Mouse (Mus musculus) ES-E14 (cell line): Measurements from ENCODE around the gene 1190005I06Rik. TPM values are rescaled to one million over a fixed set of nuclear protein-coding genes. Genes with fewer than 3 reads are reported as not detected.

Source experiments
- DNase-seq: peaks from one replicate; pipeline ENCODE4 v3.0.0-alpha.2; 2013; ENCODE audit warnings: low read depth, low spot score
- H3K27ac ChIP-seq: 2 replicates; pipeline ENCODE4 v1.5.1; 2012; ENCODE audit warnings: low read depth, mild to moderate bottlenecking, low read length, moderate library complexity, mixed read lengths; ENCODE audit not compliant: poor library complexity, insufficient read depth, severe bottlenecking
- H3K36me3 ChIP-seq: 2 replicates; pipeline ENCODE4 v1.6.1; 2012; ENCODE audit warnings: mild to moderate bottlenecking, low read length, moderate library complexity, mixed read lengths; ENCODE audit not compliant: control insufficient read depth, poor library complexity, insufficient read depth, severe bottlenecking
- H3K4me1 ChIP-seq, 2 experiments: fragments of 150-350 bp in 1 of 2; sonication (generic) in 1 of 2; 2 replicates each; pipeline ENCODE4 v1.6.1; 2012; ENCODE audit warnings: low read length in 2 of 2, mild to moderate bottlenecking in 1 of 2, mixed read lengths in 1 of 2; ENCODE audit not compliant: control insufficient read depth in 2 of 2, insufficient read depth in 2 of 2, poor library complexity in 1 of 2
- H3K4me3 ChIP-seq, 2 experiments: fragments of 150-350 bp in 1 of 2; sonication (generic) in 1 of 2; 2 replicates each; pipeline ENCODE4 v1.5.1; 2012; ENCODE audit warnings: low read length in 2 of 2, low read depth in 1 of 2, mild to moderate bottlenecking in 1 of 2, mixed read lengths in 1 of 2; ENCODE audit not compliant: insufficient read depth in 1 of 2, poor library complexity in 1 of 2, severe bottlenecking in 1 of 2
- H3K9ac ChIP-seq: 2 replicates; pipeline ENCODE4 v1.6.1; 2012; ENCODE audit warnings: low read depth, mild to moderate bottlenecking, low read length, mixed read lengths; ENCODE audit not compliant: poor library complexity, insufficient read depth, severe bottlenecking
- H3K9me3 ChIP-seq: fragments of 150-350 bp; sonication (generic); 2 replicates; pipeline ENCODE4 v1.6.1; 2012; ENCODE audit warnings: low read depth, mild to moderate bottlenecking, low read length; ENCODE audit not compliant: control insufficient read depth, insufficient read depth
- CHD2 ChIP-seq: IDR thresholded peaks from 2 replicates; pipeline ENCODE4 v1.6.1; 2014; ENCODE audit warnings: mild to moderate bottlenecking, low read depth, low read length, inconsistent platforms
- HCFC1 ChIP-seq: IDR thresholded peaks from 2 replicates; pipeline ENCODE4 v1.6.1; 2012; ENCODE audit warnings: low read length, inconsistent platforms, borderline replicate concordance; ENCODE audit not compliant: insufficient read depth
- MAFK ChIP-seq: IDR thresholded peaks from 2 replicates; pipeline ENCODE4 v1.6.1; 2014; ENCODE audit warnings: mild to moderate bottlenecking, low read depth, low read length, inconsistent platforms; ENCODE audit not compliant: insufficient read depth
- ZC3H11A ChIP-seq: IDR thresholded peaks from 2 replicates; pipeline ENCODE4 v1.6.1; 2012; ENCODE audit warnings: low read depth, mild to moderate bottlenecking, inconsistent platforms, low read length, borderline replicate concordance
- ZNF384 ChIP-seq: IDR thresholded peaks from 2 replicates; pipeline ENCODE4 v1.6.1; 2012; ENCODE audit warnings: low read depth, low read length, inconsistent platforms
- in situ Hi-C, 2 experiments: fragments of 600-800 bp; cut with MboI; formaldehyde crosslinking; loops; one replicate each; pipeline ENCODE4 v1.15.1; 2025; ENCODE audit warnings: low sequenced_read_pairs in 2 of 2, inconsistent platforms in 1 of 2; ENCODE audit not compliant: unreplicated experiment in 2 of 2
- total RNA-seq: library from RNA; depleted of rRNA; stranded (reverse); fragments of 300-350 nt; gene quantifications from 2 replicates; pipeline ENCODE4 v1.2.3, GENCODE M21; 2012; rRNA removed

The 1190005I06Rik gene
- 21.8 and 24.7 TPM in 2 replicates for total RNA-seq

DNA sequence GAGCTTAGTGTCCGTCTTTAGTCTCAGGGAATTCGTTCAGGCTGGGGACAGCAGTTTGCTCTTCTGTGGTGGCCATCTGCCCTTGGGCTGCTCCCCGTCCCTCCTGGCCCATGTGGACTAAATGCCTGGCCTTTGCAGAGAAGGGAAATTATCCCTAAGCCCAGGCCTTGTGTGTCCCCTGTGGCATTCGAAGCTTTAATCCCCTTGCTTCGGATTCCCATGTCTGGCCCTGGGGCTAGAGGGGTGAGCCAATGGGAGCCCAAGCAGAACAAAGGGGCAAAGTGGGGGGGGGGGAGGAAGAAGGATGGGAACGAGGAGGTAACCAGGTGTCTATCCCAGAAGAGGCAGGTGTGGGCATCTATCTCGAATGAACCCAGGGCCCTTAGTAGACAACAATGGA lies at the start of gene 1190005I06Rik:
1190005I06Rik (minus strand) TSS at position 101 of the 400 bp plus-strand sequence.
- H3K27ac ChIP-seq: no peak within 1 kb of the TSS
- H3K4me1 ChIP-seq: peaks cover 0 to 14% of the 10 kb centered on the region in 2 experiments; a peak in 2 of 4 replicates
- TF ChIP-seq ZNF384: no peak
- no peak for TF ChIP-seq HCFC1
- TF ChIP-seq MAFK: no peak
- no peak for TF ChIP-seq CHD2
- TF ChIP-seq ZC3H11A: no peak
- no peaks in the 10 kb centered on the region for H3K9me3 ChIP-seq
- no peak within 1 kb of the TSS for H3K4me3 ChIP-seq
- H3K36me3 ChIP-seq: no peaks in the 10 kb centered on the region
- no peak within 1 kb of the TSS for H3K9ac ChIP-seq
- DNase-seq: no peak
- in situ Hi-C loops: no loop called here

DNA sequence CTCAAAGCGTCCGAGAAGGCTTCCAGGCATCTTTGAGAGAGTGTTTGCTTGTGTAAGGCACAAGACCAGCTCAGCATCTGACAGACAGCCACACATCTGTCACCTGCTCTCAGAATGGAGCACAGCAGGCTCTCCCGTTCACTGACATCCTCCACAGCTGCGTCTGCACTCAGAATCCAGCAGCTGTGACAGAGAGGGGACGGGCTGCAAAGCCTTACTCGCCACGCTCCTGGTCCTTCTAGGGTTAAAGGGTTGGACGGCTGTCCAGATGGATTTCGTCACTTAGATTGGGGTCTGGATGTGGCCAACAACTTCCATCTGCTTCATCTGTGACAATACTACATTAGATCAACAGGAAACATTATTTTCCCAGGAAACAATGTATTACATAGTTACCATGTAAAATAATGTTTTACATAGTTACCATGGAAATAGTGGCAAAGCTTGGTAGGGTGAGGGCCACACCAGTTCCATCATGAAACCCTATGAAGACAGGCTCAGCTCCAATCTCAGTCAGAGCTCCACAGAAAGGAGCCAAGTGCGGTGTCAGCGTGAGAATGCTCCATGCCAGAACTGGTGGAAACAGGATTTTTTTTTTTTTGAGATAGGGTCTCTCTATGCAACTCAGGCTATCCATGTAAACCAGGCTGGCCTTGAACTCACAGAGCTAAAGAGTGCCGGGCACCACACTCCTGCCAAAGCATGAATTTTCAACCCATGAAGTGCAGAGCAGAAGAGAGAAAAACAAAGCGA lies 49.1 kb upstream of the 1190005I06Rik start:
- DNase-seq: no peak
- in situ Hi-C loops: loop anchor here in 1 of 2 experiments (25.0 kb wide), 1 partner anchor 91 kb away; no protein-coding TSS in a partner anchor
- TF ChIP-seq ZNF384 (no peak), ZC3H11A (no peak), MAFK (no peak)
- no peak overlapping the region for H3K4me3 ChIP-seq
- H3K4me1 ChIP-seq: peaks cover 0 to 5% of the 10 kb centered on the region in 2 experiments; a peak in 2 of 4 replicates
- no peaks in the 10 kb centered on the region for H3K36me3 ChIP-seq
- no peak overlapping the region for H3K27ac ChIP-seq
- H3K9ac ChIP-seq: no peak overlapping the region
- H3K9me3 ChIP-seq: no peaks in the 10 kb centered on the region

DNA sequence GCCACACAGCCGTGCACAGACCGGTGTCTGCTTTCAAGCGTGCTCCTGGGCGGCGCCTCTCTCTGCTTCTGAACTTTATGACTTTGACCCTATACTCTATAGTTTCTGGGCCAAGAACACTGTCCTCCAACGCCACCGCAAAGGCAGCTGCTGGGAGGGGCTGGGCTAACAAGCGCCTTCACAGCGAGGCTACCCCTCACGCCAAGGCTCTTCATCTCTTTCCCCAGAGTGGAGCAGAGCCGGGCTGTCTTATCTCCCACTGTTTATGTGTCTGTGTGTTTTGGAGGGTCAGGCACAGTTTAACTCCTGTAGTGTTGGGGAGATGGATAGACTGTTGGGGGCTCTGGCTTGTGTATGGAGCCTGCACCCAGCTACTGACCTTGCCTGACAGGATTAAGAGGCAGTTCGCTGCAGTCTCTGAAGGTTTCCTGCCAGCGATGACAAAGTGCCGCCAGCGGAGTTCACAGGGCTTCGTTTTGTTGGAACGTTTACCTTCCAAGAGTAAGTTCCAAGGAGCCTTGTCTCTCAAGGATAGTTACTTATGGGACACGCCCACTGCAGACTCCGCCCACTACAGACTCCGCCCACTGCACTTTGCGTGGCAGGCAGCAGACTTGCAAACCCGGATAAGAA lies 46.5 kb upstream of the 1190005I06Rik start:
- Histone ChIP-seq H3K9ac (no peak overlapping the region), H3K27ac (no peak overlapping the region), H3K4me1 (peaks cover 0 to 5% of the 10 kb centered on the region in 2 experiments; a peak in 2 of 4 replicates), H3K36me3 (no peaks in the 10 kb centered on the region), H3K4me3 (peak overlapping the region in 1 of 2 experiments; percentile 20; a peak in 1 of 4 replicates), H3K9me3 (no peaks in the 10 kb centered on the region)
- peak; percentile 70 for DNase-seq
- TF ChIP-seq HCFC1: no peak
- no peak for TF ChIP-seq ZNF384
- no peak for TF ChIP-seq MAFK
- TF ChIP-seq ZC3H11A: no peak
- TF ChIP-seq CHD2: no peak
- in situ Hi-C loops: loop anchor here in 1 of 2 experiments (25.0 kb wide), 1 partner anchor 93 kb away; no protein-coding TSS in a partner anchor

DNA sequence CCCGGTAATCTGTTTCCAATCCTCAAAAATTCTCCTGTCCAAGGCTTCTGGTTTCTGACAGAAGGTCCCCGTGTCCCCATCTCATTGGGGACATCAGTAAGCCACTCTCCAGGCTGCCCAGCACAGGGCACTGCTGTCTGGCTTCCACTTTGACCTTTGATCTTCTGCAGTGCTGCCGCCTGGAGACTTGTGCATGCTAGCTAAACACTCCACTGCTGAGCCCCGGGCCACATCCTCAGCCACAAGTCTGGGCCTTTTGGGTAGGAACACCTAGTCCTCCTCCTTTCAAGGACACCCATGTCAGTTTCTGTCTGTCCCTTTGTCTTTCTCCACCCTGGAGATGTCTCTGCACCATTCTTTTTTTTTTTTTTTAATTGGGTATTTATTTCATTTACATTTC lies 45.5 kb upstream of the 1190005I06Rik start:
- no peak for DNase-seq
- Histone ChIP-seq H3K9ac (no peak overlapping the region), H3K4me3 (no peak overlapping the region), H3K9me3 (no peaks in the 10 kb centered on the region), H3K4me1 (peaks cover 0 to 5% of the 10 kb centered on the region in 2 experiments; a peak in 2 of 4 replicates), H3K36me3 (no peaks in the 10 kb centered on the region), H3K27ac (no peak overlapping the region)
- TF ChIP-seq MAFK (no peak), CHD2 (no peak), ZC3H11A (no peak), HCFC1 (no peak), ZNF384 (no peak)
- in situ Hi-C loops: loop anchor here in 1 of 2 experiments (25.0 kb wide), 1 partner anchor 94 kb away; no protein-coding TSS in a partner anchor
